Mouse (Mus musculus): ENCODE measurements around the gene Simc1. TPM values are rescaled to one million over a fixed set of nuclear protein-coding genes. Genes with fewer than 3 reads are reported as not detected.

The Simc1 gene
- polyA plus RNA-seq, 1 experiment from 2014 or later, result 20.6 TPM

DNA sequence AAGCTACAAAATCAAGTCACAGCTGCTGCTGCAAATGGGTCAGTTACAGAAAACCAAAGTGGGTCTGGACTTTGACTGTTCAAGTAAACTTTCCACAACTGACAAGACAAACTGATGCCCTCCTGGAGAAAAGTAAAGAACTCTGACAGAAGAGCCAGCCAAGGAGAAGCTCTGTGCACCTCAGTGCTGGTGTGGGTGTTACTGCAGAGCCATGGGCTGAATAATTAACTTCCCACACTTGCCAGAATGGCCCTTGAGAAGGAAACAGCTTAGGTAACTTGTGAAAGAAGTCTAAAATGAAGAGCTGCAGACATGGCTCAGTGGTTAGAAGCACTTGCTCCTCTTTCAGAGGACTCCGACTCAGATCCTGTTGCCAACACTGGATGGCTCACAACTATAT, 54.1 kb downstream of the Simc1 start:
- Histone ChIP-seq H3K4me1 (no peaks in the 10 kb centered on the region), H3K27me3 (ENCODE audit: low read depth, poor library complexity, severe bottlenecking) (no peaks in the 10 kb centered on the region), H3K27ac (no peak overlapping the region), H3K9me3 (replicated peaks) (no peaks in the 10 kb centered on the region), H3K4me3 (no peak overlapping the region), H3K36me3 (peaks cover 97% of the 10 kb centered on the region)
- 100% methylated on average over 1 of the region's 1 CpGs for WGBS
- DNase-seq (ENCODE audit: low spot score), result no peak

DNA sequence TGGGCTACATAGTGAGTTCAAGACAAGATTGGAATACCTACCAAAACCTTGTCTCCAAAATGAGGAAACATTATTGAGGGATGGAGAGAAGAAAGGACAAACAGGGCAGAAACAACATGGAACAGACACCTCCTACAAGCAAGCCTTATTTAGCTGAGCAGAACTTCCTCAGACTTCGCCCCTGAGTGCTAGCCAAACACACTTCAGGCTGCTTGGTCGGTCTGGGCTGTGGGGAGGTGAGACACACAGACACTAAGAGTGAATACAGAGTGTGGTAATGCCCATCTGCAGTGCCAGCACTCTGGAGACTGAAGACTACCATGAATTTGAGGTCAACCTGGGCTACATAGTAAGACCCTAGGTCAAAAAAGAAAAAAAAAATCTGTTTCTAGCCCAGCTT, 56.1 kb downstream of the Simc1 start:
- H3K27ac ChIP-seq, result no peak overlapping the region
- DNase-seq (ENCODE audit: low spot score), result no peak
- peaks cover 8% of the 10 kb centered on the region for H3K4me1 ChIP-seq
- H3K36me3 ChIP-seq, result peaks cover 92% of the 10 kb centered on the region
- H3K27me3 ChIP-seq (ENCODE audit: low read depth, poor library complexity, severe bottlenecking), result no peaks in the 10 kb centered on the region
- 91% methylated on average over 2 of the region's 2 CpGs for WGBS
- no peaks in the 10 kb centered on the region for H3K9me3 ChIP-seq (replicated peaks)
- H3K4me3 ChIP-seq, result no peak overlapping the region

DNA sequence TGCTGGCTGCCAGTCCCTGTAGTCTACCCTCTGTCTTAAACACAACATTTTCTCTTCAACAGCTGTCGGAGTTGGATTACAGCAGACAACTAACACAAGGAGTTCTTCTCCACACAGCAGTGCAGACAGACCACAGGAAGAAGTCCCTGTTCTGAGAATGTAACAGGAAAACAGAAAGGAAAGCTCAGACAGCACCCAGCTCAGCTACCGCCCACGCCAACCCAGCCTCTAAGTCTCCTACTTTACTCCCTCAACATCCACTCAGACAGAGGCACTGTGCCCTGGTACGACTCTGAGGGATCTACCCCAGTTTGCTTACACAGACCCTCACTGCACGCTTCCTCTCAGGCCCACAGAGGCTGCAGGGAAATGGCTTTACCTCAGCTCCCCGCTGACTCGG, 57.0 kb downstream of the Simc1 start:
- Histone ChIP-seq H3K9me3 (replicated peaks) (no peaks in the 10 kb centered on the region), H3K27me3 (ENCODE audit: low read depth, poor library complexity, severe bottlenecking) (no peaks in the 10 kb centered on the region), H3K4me1 (peaks cover 12% of the 10 kb centered on the region), H3K36me3 (peaks cover 83% of the 10 kb centered on the region), H3K4me3 (no peak overlapping the region), H3K27ac (no peak overlapping the region)
- 94% methylated on average over 7 of the region's 7 CpGs for WGBS
- DNase-seq (ENCODE audit: low spot score), result no peak

DNA sequence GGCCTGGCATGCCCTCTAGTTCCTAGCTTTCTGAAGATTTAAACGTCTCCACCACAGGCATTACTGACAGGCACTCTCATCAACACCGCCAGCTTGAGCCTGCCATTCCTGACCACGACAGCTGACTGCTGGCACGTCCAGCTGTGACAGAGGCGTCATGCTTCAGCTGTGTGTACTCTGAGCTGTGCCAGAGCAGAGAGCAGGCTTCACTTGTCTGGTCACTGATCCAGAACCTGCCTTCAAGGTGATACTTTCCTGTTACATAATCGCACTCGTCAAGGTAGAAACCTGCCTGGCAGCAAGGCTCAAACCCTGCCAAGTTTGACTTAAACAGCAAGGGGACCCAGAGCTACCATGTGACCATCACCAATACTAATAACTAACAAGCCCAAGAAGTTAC, 59.0 kb downstream of the Simc1 start:
- H3K4me1 ChIP-seq, result peaks cover 15% of the 10 kb centered on the region
- peaks cover 63% of the 10 kb centered on the region for H3K36me3 ChIP-seq
- H3K9me3 ChIP-seq (replicated peaks), result no peaks in the 10 kb centered on the region
- no peak overlapping the region for H3K27ac ChIP-seq
- H3K4me3 ChIP-seq, result no peak overlapping the region
- no peak for DNase-seq (ENCODE audit: low spot score)
- no peaks in the 10 kb centered on the region for H3K27me3 ChIP-seq (ENCODE audit: low read depth, poor library complexity, severe bottlenecking)
- 89% methylated on average over 7 of the region's 7 CpGs for WGBS

DNA sequence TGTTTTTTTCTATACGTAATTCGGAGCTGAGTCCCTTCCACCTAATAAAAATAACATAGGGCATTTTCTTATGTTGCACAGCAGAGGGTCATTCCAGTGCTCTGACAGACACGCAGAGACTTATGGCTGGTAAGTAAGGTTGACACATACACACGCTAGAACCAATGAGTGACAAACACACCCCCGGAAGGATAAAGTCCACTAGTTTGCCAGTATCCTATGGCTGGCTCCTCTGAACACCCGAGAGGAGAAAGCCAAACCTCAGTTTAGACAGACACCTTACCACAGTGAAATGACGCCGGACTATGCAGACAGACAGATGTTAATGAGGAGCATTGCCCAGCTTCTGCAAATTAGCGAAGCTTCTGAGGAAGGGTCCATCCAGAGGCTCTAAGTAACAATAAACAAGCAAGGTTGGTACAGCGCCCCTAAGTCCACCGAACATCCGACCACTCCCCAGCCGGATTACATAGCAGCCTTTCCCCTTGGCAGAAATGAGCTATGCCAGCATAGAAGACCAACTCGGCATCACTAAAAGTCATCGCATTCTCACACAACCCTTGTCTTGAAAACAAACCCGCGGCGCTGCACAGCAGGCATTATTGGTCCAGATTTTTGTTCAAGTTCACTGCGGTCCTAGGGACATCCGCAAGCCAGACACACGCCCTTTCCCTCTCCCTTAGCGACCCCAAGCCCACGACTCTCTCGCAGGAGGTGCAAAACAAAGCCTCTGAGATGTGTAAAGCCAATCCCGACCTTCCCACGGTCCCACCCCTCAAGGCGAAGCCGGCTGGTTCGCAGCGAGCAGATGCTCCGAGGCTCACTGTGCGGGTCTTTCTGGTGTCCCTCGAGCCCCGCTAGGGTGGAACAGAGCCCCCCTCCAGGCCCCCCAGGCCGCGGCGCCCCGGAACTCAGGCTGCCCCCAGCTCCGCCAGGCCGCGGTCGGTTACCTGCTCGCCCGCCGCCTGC, 60.9 kb downstream of the Simc1 start:
- peaks cover 15% of the 10 kb centered on the region for H3K4me1 ChIP-seq
- no peak for DNase-seq (ENCODE audit: low spot score)
- H3K4me3 ChIP-seq, result peak overlapping the region; percentile 80
- peaks cover 44% of the 10 kb centered on the region for H3K36me3 ChIP-seq
- peak overlapping the region; percentile 88 for H3K27ac ChIP-seq
- H3K27me3 ChIP-seq (ENCODE audit: low read depth, poor library complexity, severe bottlenecking), result no peaks in the 10 kb centered on the region
- WGBS, result 14% methylated on average over 45 of the region's 45 CpGs
- no peaks in the 10 kb centered on the region for H3K9me3 ChIP-seq (replicated peaks)

DNA sequence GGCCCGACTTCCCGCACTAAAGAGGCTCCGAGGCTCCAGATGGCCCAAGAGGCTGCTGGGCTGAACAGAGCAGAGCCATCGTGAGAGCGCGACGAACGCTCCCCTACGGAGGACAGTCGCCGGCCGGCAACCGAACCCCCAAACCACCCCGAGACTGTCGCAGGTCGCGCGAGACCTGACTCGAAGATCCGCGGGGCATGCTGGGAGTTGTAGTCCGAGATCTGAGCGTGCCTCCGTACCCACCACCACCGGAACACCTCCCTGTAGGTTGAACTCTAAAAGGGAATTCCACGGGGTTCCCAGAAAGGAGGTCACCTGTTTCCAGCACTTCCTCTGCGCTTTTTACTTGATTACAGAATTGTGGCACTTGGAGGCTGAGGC, 61.6 kb downstream of the Simc1 start, which contains the start of gene 4833439L19Rik:
Gene 4833439L19Rik (minus strand): TSS at position 235 of the 381 bp plus-strand sequence.
- Histone ChIP-seq H3K4me1 (peaks cover 15% of the 10 kb centered on the region), H3K4me3 (peak within 1 kb of the TSS; percentile 80), H3K36me3 (peaks cover 37% of the 10 kb centered on the region), H3K27me3 (ENCODE audit: low read depth, poor library complexity, severe bottlenecking) (no peaks in the 10 kb centered on the region), H3K9me3 (replicated peaks) (no peaks in the 10 kb centered on the region), H3K27ac (peak within 1 kb of the TSS; percentile 88)
- peak; percentile 96 for DNase-seq (ENCODE audit: low spot score)
- WGBS, result under 1% methylated on average over 27 of the region's 27 CpGs

DNA sequence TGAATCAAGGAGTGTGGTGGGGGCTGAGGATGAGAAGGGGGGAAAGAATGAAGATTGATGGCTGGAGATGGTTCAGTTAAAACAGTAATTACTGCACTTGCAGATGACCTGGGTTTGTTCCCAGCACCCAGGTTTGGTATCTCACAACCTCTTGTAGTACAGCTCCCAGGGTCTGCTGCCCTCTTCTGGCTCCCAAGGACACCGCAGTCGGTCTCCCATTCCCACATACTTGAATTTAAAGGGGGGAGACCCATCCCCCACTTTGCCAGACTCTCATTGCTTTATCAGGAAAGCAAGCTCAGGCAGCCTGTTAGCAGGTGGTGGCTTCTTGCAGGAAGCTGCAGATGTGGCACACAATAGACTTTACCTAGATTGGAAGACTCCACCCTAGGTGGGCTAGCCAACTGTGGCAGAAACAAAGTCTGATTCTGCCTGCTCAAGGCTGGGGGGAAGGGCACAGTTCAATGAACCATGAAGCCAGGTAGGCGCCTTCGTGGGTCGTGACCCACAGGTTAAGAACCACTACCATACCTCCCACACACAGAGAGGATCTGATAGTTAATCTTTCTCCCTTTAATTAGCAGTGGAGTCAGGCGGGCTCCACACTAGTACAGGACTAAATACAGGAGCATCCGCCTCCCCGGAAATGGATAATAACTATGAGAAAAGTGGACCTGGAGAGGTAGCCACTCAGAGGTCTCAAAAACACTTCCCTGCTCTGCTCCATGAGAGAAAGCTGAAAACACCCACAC, 62.2 kb downstream of the Simc1 start:
- 46% methylated on average over 8 of the region's 8 CpGs for WGBS
- H3K27ac ChIP-seq, result peak overlapping the region; percentile 88

GRCm38 (mm10) chr13:54568380-54568779, 64.8 kb downstream of the Simc1 start:
- no peak for DNase-seq (ENCODE audit: low spot score)
- Histone ChIP-seq H3K9me3 (replicated peaks) (no peaks in the 10 kb centered on the region), H3K36me3 (peaks cover 5% of the 10 kb centered on the region; the same call in 1 of the 2 replicates), H3K4me3 (no peak overlapping the region), H3K4me1 (peaks cover 15% of the 10 kb centered on the region), H3K27me3 (ENCODE audit: low read depth, poor library complexity, severe bottlenecking) (peaks cover 9% of the 10 kb centered on the region), H3K27ac (no peak overlapping the region)
- WGBS, result 47% methylated on average over 5 of the region's 5 CpGs

More for the DNA sequence above, 62.2 kb downstream of the Simc1 start:
- Histone ChIP-seq H3K4me3 (peak overlapping the region; percentile 80), H3K36me3 (peaks cover 31% of the 10 kb centered on the region), H3K27me3 (ENCODE audit: low read depth, poor library complexity, severe bottlenecking) (no peaks in the 10 kb centered on the region), H3K9me3 (replicated peaks) (no peaks in the 10 kb centered on the region), H3K4me1 (peaks cover 15% of the 10 kb centered on the region)
- DNase-seq (ENCODE audit: low spot score), result peak; percentile 53

- peaks cover 11% of the 10 kb centered on the region for H3K4me1 ChIP-seq
- H3K4me3 ChIP-seq, result no peak overlapping the region
- WGBS, result 38% methylated on average over 1 of the region's 1 CpGs
- peaks cover 18% of the 10 kb centered on the region for H3K27me3 ChIP-seq (ENCODE audit: low read depth, poor library complexity, severe bottlenecking)
- H3K27ac ChIP-seq, result no peak overlapping the region
- H3K9me3 ChIP-seq (replicated peaks), result no peaks in the 10 kb centered on the region
- H3K36me3 ChIP-seq, result no peaks in the 10 kb centered on the region
- no peak for DNase-seq (ENCODE audit: low spot score)
Observed at GRCm38 (mm10) chr13:54569282-54569681, 65.7 kb downstream of the Simc1 start.

GRCm38 (mm10) chr13:54570736-54571135, 67.2 kb downstream of the Simc1 start:
- Histone ChIP-seq H3K4me1 (peaks cover 17% of the 10 kb centered on the region), H3K9me3 (replicated peaks) (no peaks in the 10 kb centered on the region), H3K27ac (no peak overlapping the region), H3K36me3 (no peaks in the 10 kb centered on the region), H3K4me3 (no peak overlapping the region), H3K27me3 (ENCODE audit: low read depth, poor library complexity, severe bottlenecking) (peaks cover 18% of the 10 kb centered on the region)
- DNase-seq (ENCODE audit: low spot score), result no peak
- 82% methylated on average over 4 of the region's 4 CpGs for WGBS

GRCm38 (mm10) chr13:54571637-54572036, 68.1 kb downstream of the Simc1 start:
- Histone ChIP-seq H3K27ac (no peak overlapping the region), H3K36me3 (peaks cover 6% of the 10 kb centered on the region), H3K27me3 (ENCODE audit: low read depth, poor library complexity, severe bottlenecking) (peaks cover 18% of the 10 kb centered on the region), H3K4me3 (no peak overlapping the region), H3K9me3 (replicated peaks) (no peaks in the 10 kb centered on the region), H3K4me1 (peaks cover 21% of the 10 kb centered on the region)
- 59% methylated on average over 2 of the region's 2 CpGs for WGBS
- DNase-seq (ENCODE audit: low spot score), result no peak

- Histone ChIP-seq H3K27me3 (ENCODE audit: low read depth, poor library complexity, severe bottlenecking) (peaks cover 18% of the 10 kb centered on the region), H3K9me3 (replicated peaks) (no peaks in the 10 kb centered on the region), H3K4me1 (peaks cover 21% of the 10 kb centered on the region), H3K36me3 (peaks cover 16% of the 10 kb centered on the region), H3K27ac (no peak overlapping the region), H3K4me3 (no peak overlapping the region)
- DNase-seq (ENCODE audit: low spot score), result no peak
- 84% methylated on average over 4 of the region's 4 CpGs for WGBS
Observed at GRCm38 (mm10) chr13:54572621-54573020, 69.0 kb downstream of the Simc1 start.
